Mouse (Mus musculus) CH12.LX (cell line): ENCODE measurements around the gene Adora3. TPM values are rescaled to one million over a fixed set of nuclear protein-coding genes. Genes with fewer than 3 reads are reported as not detected.
A peak's percentile ranks its signal among the peaks of the same experiment; 100 is the strongest.

Experiments
- DNase-seq: peaks from one replicate; pipeline ENCODE4 v3.0.0-alpha.2; 2013; ENCODE audit errors: extremely low read depth
- H3K27ac ChIP-seq: 2 replicates; pipeline ENCODE4 v1.5.1; 2012; ENCODE audit warnings: low read depth, mild to moderate bottlenecking, control low read depth, moderate library complexity; ENCODE audit not compliant: insufficient read depth
- H3K27me3 ChIP-seq: replicated peaks from 2 replicates; pipeline ENCODE3; 2012; ENCODE audit warnings: inconsistent platforms
- H3K36me3 ChIP-seq, 2 experiments: replicated peaks in 1 of 2; 2 replicates each; pipeline versions ENCODE3 to v1.6.1; 2012; ENCODE audit warnings: inconsistent platforms in 1 of 2, low read length in 1 of 2, mild to moderate bottlenecking in 1 of 2, mixed read lengths in 1 of 2, moderate library complexity in 1 of 2; ENCODE audit not compliant: control insufficient read depth in 1 of 2, insufficient read depth in 1 of 2
- H3K4me1 ChIP-seq, 2 experiments: 2 replicates each; pipeline ENCODE4 v1.6.1; 2012; ENCODE audit warnings: inconsistent platforms in 1 of 2, moderate library complexity in 1 of 2; ENCODE audit not compliant: insufficient read depth in 2 of 2, control insufficient read depth in 1 of 2
- H3K4me2 ChIP-seq: 2 replicates; pipeline ENCODE4 v1.6.1; 2012; ENCODE audit warnings: low read depth, mild to moderate bottlenecking, control low read depth; ENCODE audit not compliant: poor library complexity, insufficient read depth, severe bottlenecking
- H3K4me3 ChIP-seq, 3 experiments: fragments of 150-350 bp in 1 of 3; sonication (generic) in 1 of 3; replicated peaks in 1 of 3; 2 replicates each; pipeline versions ENCODE3 to v1.5.1; 2011 to 2012; ENCODE audit warnings: low read depth in 2 of 3, low read length in 2 of 3, mild to moderate bottlenecking in 2 of 3, moderate library complexity in 2 of 3, control low read depth in 1 of 3, improper control_type of control experiment in 1 of 3, inconsistent platforms in 1 of 3, mixed read lengths in 1 of 3; ENCODE audit not compliant: poor library complexity in 1 of 3
- H3K79me2 ChIP-seq: replicated peaks from 2 replicates; pipeline ENCODE4 v1.6.1; 2012; ENCODE audit warnings: mild to moderate bottlenecking, moderate library complexity; ENCODE audit not compliant: control insufficient read depth, poor library complexity, insufficient read depth, severe bottlenecking; ENCODE audit errors: extremely low read depth
- H3K9ac ChIP-seq: 2 replicates; pipeline ENCODE4 v1.6.1; 2012; ENCODE audit warnings: low read depth, mild to moderate bottlenecking, control low read depth, moderate library complexity; ENCODE audit not compliant: insufficient read depth
- H3K9me3 ChIP-seq: replicated peaks from 2 replicates; pipeline ENCODE3; 2012; ENCODE audit warnings: low read length, inconsistent platforms, mixed read lengths
- CTCF ChIP-seq, 2 experiments: IDR thresholded peaks in 1 of 2; conservative IDR thresholded peaks in 1 of 2; 2 replicates each; pipeline ENCODE4 v1.5.1; 2011 to 2012; ENCODE audit warnings: low read depth in 2 of 2, low read length in 2 of 2, improper control_type of control experiment in 1 of 2, inconsistent platforms in 1 of 2, mild to moderate bottlenecking in 1 of 2, moderate library complexity in 1 of 2
- EP300 ChIP-seq: IDR thresholded peaks from 2 replicates; pipeline ENCODE4 v1.6.1; 2011; ENCODE audit warnings: low read length, improper control_type of control experiment
- IRF4 ChIP-seq: IDR thresholded peaks from 2 replicates; pipeline ENCODE4 v1.6.1; 2014; ENCODE audit warnings: low read depth, mild to moderate bottlenecking, inconsistent platforms, low read length, improper control_type of control experiment
- JUND ChIP-seq: conservative IDR thresholded peaks from 2 replicates; pipeline ENCODE4 v1.6.1; 2011; ENCODE audit warnings: low read depth, low read length, improper control_type of control experiment
- MAZ ChIP-seq: IDR thresholded peaks from 2 replicates; pipeline ENCODE4 v1.6.1; 2012; ENCODE audit warnings: low read depth, mild to moderate bottlenecking, inconsistent platforms, low read length, improper control_type of control experiment, moderate library complexity
- MYC ChIP-seq: IDR thresholded peaks from 2 replicates; pipeline ENCODE4 v1.6.1; 2011; ENCODE audit warnings: low read depth, mild to moderate bottlenecking, improper control_type of control experiment, low read length
- PAX5 ChIP-seq: IDR thresholded peaks from 2 replicates; pipeline ENCODE4 v1.6.1; 2012; ENCODE audit warnings: low read length, inconsistent platforms, mixed read lengths
- POLR2A ChIP-seq: IDR thresholded peaks from 2 replicates; pipeline ENCODE4 v1.6.1; 2011; ENCODE audit warnings: low read depth, mild to moderate bottlenecking, improper control_type of control experiment, low read length
- POLR2AphosphoS2 ChIP-seq: IDR thresholded peaks from 2 replicates; pipeline ENCODE4 v1.6.1; 2011; ENCODE audit warnings: low read depth, low read length, improper control_type of control experiment
- SMC3 ChIP-seq: IDR thresholded peaks from 2 replicates; pipeline ENCODE4 v1.6.1; 2011; ENCODE audit warnings: low read depth, low read length, improper control_type of control experiment
- USF1 ChIP-seq: IDR thresholded peaks from 2 replicates; pipeline ENCODE4 v1.6.1; 2014; ENCODE audit warnings: low read depth, mild to moderate bottlenecking, inconsistent platforms, low read length, improper control_type of control experiment
- ZNF384 ChIP-seq: IDR thresholded peaks from 2 replicates; pipeline ENCODE4 v1.6.1; 2012; ENCODE audit warnings: low read depth, low read length, improper control_type of control experiment, inconsistent platforms
- dilution Hi-C: fragments of 300-500 bp; cut with MboI; formaldehyde crosslinking; loops from 2 replicates; pipeline ENCODE4 v1.14.3; 2020; ENCODE audit warnings: low sequenced_read_pairs; ENCODE audit not compliant: extremely low pct_unique_long_range_greater_than_20kb, extremely low pct_ligation_motif_present
- in situ Hi-C: fragments of 300-500 bp; cut with MboI; formaldehyde crosslinking; loops from 3 replicates; pipeline ENCODE4 v1.14.3; 2019; ENCODE audit warnings: low sequenced_read_pairs, low pct_ligation_motif_present, low pct_unique_long_range_greater_than_20kb, mixed read lengths
- polyA plus RNA-seq: library from polyadenylated mRNA; unstranded; fragments of >175 nt; gene quantifications from 2 replicates; pipeline ENCODE4 v1.2.1, GENCODE M21; 2012; ENCODE audit warnings: low read depth; ENCODE audit not compliant: insufficient read length
- total RNA-seq, 2 experiments: library from RNA; depleted of rRNA; stranded (reverse); fragments of 300-350 nt in 1 of 2; fragments of >200 nt in 1 of 2; gene quantifications; 2 replicates each; pipeline ENCODE4 v1.2.3; 2012 to 2014

The Adora3 gene
- total and polyA plus RNA-seq, 3 experiments = 0.54 to 1.4 (median 1.1) TPM

DNA sequence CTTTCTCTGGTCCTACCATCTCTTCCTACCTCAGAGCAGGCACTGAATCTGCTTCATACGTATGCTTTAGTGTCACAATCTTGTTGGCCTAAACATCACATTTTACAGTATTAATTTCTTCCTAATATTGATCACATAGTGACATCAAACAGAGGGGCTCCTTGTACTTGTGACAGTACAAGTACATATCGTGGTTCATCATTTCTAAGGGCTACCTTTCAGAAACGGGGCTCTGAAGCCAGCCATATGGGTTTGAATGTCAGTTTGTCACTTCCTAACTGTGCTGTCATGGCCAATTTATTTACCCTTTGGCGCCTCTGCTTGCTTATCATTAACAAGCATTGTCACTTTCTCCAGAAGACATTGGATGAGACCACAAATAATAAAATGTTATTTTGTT lies 30.8 kb downstream of the Adora3 start (continued):
- TF ChIP-seq PAX5 = no peak
- TF ChIP-seq POLR2AphosphoS2 = no peak
- TF ChIP-seq IRF4 = no peak

DNA sequence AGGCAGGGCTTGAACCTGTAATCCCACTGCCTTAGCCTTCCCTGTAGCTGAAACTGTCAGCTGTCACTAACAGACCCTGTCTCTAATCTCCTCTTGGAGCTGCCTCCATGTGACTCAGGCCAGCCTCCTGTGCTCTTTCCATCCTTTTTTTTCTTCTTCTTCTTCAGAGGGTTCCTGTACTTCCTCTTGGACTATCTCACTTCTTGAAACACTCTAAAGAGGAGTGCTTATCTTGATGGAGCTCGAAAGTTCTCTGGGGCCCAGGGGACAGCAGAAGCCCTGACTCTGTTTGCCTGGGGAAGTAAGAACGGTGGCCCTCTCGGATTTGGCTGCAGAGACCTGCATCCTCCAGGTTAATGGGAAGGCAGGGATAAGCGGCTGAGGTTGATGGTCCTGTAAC lies 33.6 kb downstream of the Adora3 start:
- no peak overlapping the region for H3K9ac ChIP-seq

GRCm38 (mm10) chr3:105904721-105905120 lies 34.1 kb downstream of the Adora3 start:
- Histone ChIP-seq H3K27ac (no peak overlapping the region; the same call in 1 of the 2 replicates), H3K79me2 (no peaks in the 10 kb centered on the region), H3K27me3 (no peaks in the 10 kb centered on the region), H3K4me3 (peak overlapping the region in 1 of 3 experiments; percentile 25), H3K36me3 (peaks cover 0 to 2% of the 10 kb centered on the region in 2 experiments), H3K4me2 (no peak overlapping the region), H3K4me1 (peaks cover 19 to 53% of the 10 kb centered on the region in 2 experiments), H3K9ac (no peak overlapping the region), H3K9me3 (no peaks in the 10 kb centered on the region)
- no peak for TF ChIP-seq SMC3
- no peak for TF ChIP-seq POLR2A
- no peak for TF ChIP-seq USF1
- TF ChIP-seq JUND = no peak
- no peak for TF ChIP-seq MYC
- TF ChIP-seq CTCF (conservative IDR thresholded peaks at IDR 0.05 in 1 of 2, IDR thresholded peaks at IDR 0.05 in 1 of 2; ENCODE audit: low read depth in 2 of 2, low read length in 2 of 2) = no peak
- no peak for DNase-seq
- in situ Hi-C loops = loop anchor here (5.0 kb wide), 1 partner anchor 53 kb away; the partner anchor contains the start of gene Wdr77
- dilution Hi-C loops = loop anchor here (25.0 kb wide), 1 partner anchor 217 kb away; the partner anchor contains the start of gene Ddx20

More for the DNA sequence above, 33.6 kb downstream of the Adora3 start:
- dilution Hi-C loops (loop anchor here (25.0 kb wide), 1 partner anchor 217 kb away; the partner anchor contains the start of gene Ddx20), in situ Hi-C loops (loop anchor here (5.0 kb wide), 1 partner anchor 53 kb away; the partner anchor contains the start of gene Wdr77)
- Histone ChIP-seq H3K9me3 (no peaks in the 10 kb centered on the region), H3K4me2 (no peak overlapping the region), H3K4me3 (no peak overlapping the region), H3K27me3 (no peaks in the 10 kb centered on the region), H3K79me2 (no peaks in the 10 kb centered on the region), H3K4me1 (peaks cover 21 to 54% of the 10 kb centered on the region in 2 experiments), H3K27ac (no peak overlapping the region), H3K36me3 (peaks cover 0 to 2% of the 10 kb centered on the region in 2 experiments)
- DNase-seq = peak; percentile 29
- no peak for TF ChIP-seq MAZ
- TF ChIP-seq ZNF384 = peak; percentile 38
- peak; percentile 14; the same call in 1 of the 2 replicates for TF ChIP-seq EP300
